Mouse (Mus musculus) hindbrain, embryonic 14.5 days (tissue): ENCODE results near the gene Arhgap19. TPM values are rescaled to one million over a fixed set of nuclear protein-coding genes. Genes with fewer than 3 reads are reported as not detected.
"Not testable (repeated sequence)": the region's sequence is repeated elsewhere in the genome, so short reads cannot be mapped to it uniquely, and the experiment has no call there.

Source experiments
- ATAC-seq: fragments of 200-750 bp; cut with Nextera tagmentation; 2 replicates; pipeline ENCODE4 v1.8.0; 2017; ENCODE audit warnings: moderate number of reproducible peaks, mild to moderate bottlenecking, moderate TSS enrichment, moderate library complexity; ENCODE audit not compliant: low FRiP score
- DNase-seq: peaks from one replicate; pipeline ENCODE4 v3.0.0-alpha.2; 2015; ENCODE audit warnings: low spot score
- H3K27ac ChIP-seq: fragments of 300-500 bp; sonication (generic); 2 replicates; pipeline ENCODE4 v1.5.1; 2014; ENCODE audit warnings: mild to moderate bottlenecking, moderate library complexity
- H3K27me3 ChIP-seq: fragments of 300-500 bp; sonication (generic); 2 replicates; pipeline ENCODE4 v1.6.1; 2014; ENCODE audit warnings: mild to moderate bottlenecking, low read length, mixed read lengths; ENCODE audit not compliant: control insufficient read depth, insufficient read depth
- H3K36me3 ChIP-seq: fragments of 300-500 bp; sonication (generic); replicated peaks from 2 replicates; pipeline ENCODE4 v1.6.1; 2014; ENCODE audit not compliant: control insufficient read depth, insufficient read depth
- H3K4me1 ChIP-seq: fragments of 300-500 bp; sonication (generic); replicated peaks from 2 replicates; pipeline ENCODE4 v1.6.1; 2014; ENCODE audit warnings: antibody characterized with exemption, low read length, mixed read lengths; ENCODE audit not compliant: control insufficient read depth, insufficient read depth
- H3K4me2 ChIP-seq: fragments of 300-500 bp; sonication (generic); replicated peaks from 2 replicates; pipeline ENCODE4 v1.6.1; 2014; ENCODE audit warnings: mild to moderate bottlenecking, moderate library complexity
- H3K4me3 ChIP-seq: fragments of 300-500 bp; sonication (generic); replicated peaks from 2 replicates; pipeline ENCODE4 v1.5.1; 2014; ENCODE audit warnings: mild to moderate bottlenecking, low read length
- H3K9ac ChIP-seq: fragments of 300-500 bp; sonication (generic); 2 replicates; pipeline ENCODE4 v1.6.1; 2014
- H3K9me3 ChIP-seq: fragments of 300-500 bp; sonication (generic); 2 replicates; pipeline ENCODE4 v1.6.1; 2016; ENCODE audit warnings: low read length; ENCODE audit not compliant: control insufficient read depth
- WGBS: fragments of 180-500 bp; shearing (Covaris S2); extraction: QIAGEN DNeasy Blood & Tissue Kit; methylation state at CpG from one replicate; pipeline ENCODE4 v1.1.7; 2014; 5-methylcytosine and 5-hydroxymethylcytosine counted together
- polyA plus RNA-seq: library from polyadenylated mRNA; unstranded; fragments of >200 nt; fragmentation: Nextera tagmentation; extraction: Ambion mirVana; gene quantifications from 2 replicates; pipeline ENCODE4 v1.2.1, GENCODE M21; 2014

The Arhgap19 gene
- 6.7 and 6.8 TPM in 2 replicates for polyA plus RNA-seq

- H3K4me1 ChIP-seq: no peaks in the 10 kb centered on the region; the same call in 1 of the 2 replicates
- H3K4me2 ChIP-seq: peak within 1 kb of the TSS; percentile 79
- ATAC-seq (peak; percentile 100), DNase-seq (peak; percentile 95)
- no peaks in the 10 kb centered on the region for H3K27me3 ChIP-seq
- WGBS: 0% methylated on average over 48 of the region's 48 CpGs
- H3K4me3 ChIP-seq: peak within 1 kb of the TSS; percentile 89
- peak within 1 kb of the TSS; percentile 74 for H3K9ac ChIP-seq
- H3K9me3 ChIP-seq: no peaks in the 10 kb centered on the region
- no peaks in the 10 kb centered on the region for H3K36me3 ChIP-seq
- peak within 1 kb of the TSS; percentile 68 for H3K27ac ChIP-seq
Observed at GRCm38 (mm10) chr19:41801742-41802369, at the start of gene Arhgap19. Arhgap19 (minus strand) TSS chr19:41802047.

- H3K4me3 ChIP-seq: peak overlapping the region; percentile 8
- DNase-seq (peak; percentile 50), ATAC-seq (no peak)
Observed at GRCm38 (mm10) chr19:41850719-41851543, 49.1 kb upstream of the Arhgap19 start.

GRCm38 (mm10) chr19:41850021-41850718 is 48.3 kb upstream of the Arhgap19 start:
- no peaks in the 10 kb centered on the region for H3K27me3 ChIP-seq
- H3K9me3 ChIP-seq: no peaks in the 10 kb centered on the region
- no peaks in the 10 kb centered on the region for H3K36me3 ChIP-seq
- peak overlapping the region; percentile 42 for H3K4me2 ChIP-seq
- DNase-seq (peak; percentile 46), ATAC-seq (no peak)
- 11% methylated on average over 6 of the region's 6 CpGs for WGBS
- H3K27ac ChIP-seq: peak overlapping the region; percentile 93
- peak overlapping the region; percentile 22 for H3K9ac ChIP-seq
- H3K4me3 ChIP-seq: no peak overlapping the region
- H3K4me1 ChIP-seq: peaks cover 35% of the 10 kb centered on the region

More at GRCm38 (mm10) chr19:41850719-41851543, 49.1 kb upstream of the Arhgap19 start:
- Histone ChIP-seq H3K27me3 (no peaks in the 10 kb centered on the region), H3K27ac (peak overlapping the region; percentile 93), H3K9me3 (no peaks in the 10 kb centered on the region), H3K4me2 (peak overlapping the region; percentile 42), H3K36me3 (no peaks in the 10 kb centered on the region), H3K4me1 (peaks cover 27% of the 10 kb centered on the region), H3K9ac (peak overlapping the region; percentile 22)
- WGBS: 15% methylated on average over 14 of the region's 14 CpGs

- Histone ChIP-seq H3K4me3 (peak within 1 kb of the TSS; percentile 84), H3K27me3 (no peaks in the 10 kb centered on the region), H3K27ac (peak within 1 kb of the TSS; percentile 91), H3K4me2 (peak within 1 kb of the TSS; percentile 69), H3K9me3 (no peaks in the 10 kb centered on the region), H3K4me1 (peaks cover 36% of the 10 kb centered on the region), H3K36me3 (no peaks in the 10 kb centered on the region), H3K9ac (peak within 1 kb of the TSS; percentile 67)
- ATAC-seq: peak; percentile 95
- under 1% methylated on average over 72 of the region's 72 CpGs for WGBS
- DNase-seq: peak; percentile 85
Observed at GRCm38 (mm10) chr19:41847992-41848851, 46.4 kb upstream of the Arhgap19 start, which contains the start of gene Frat2. Frat2 (minus strand) TSS chr19:41848132.

GRCm38 (mm10) chr19:41847614-41847991 is 45.8 kb upstream of the Arhgap19 start:
- not testable (repeated sequence) for H3K27me3 ChIP-seq, H3K36me3 ChIP-seq, H3K9me3 ChIP-seq
- DNase-seq (peak; percentile 37), ATAC-seq (peak; percentile 60; the same call in 1 of the 2 replicates)
- Histone ChIP-seq H3K4me1 (peaks cover 36% of the 10 kb centered on the region), H3K27ac (peak overlapping the region; percentile 91), H3K9ac (peak overlapping the region; percentile 67), H3K4me2 (peak overlapping the region; percentile 69), H3K4me3 (peak overlapping the region; percentile 84)
- WGBS: 0% methylated on average over 47 of the region's 53 CpGs

GRCm38 (mm10) chr19:41847091-41847581 is 45.3 kb upstream of the Arhgap19 start:
- ATAC-seq: no peak; the same call in 1 of the 2 replicates
- Histone ChIP-seq H3K4me2 (peak overlapping the region; percentile 69), H3K36me3 (no peaks in the 10 kb centered on the region), H3K4me3 (peak overlapping the region; percentile 84), H3K9me3 (no peaks in the 10 kb centered on the region), H3K9ac (peak overlapping the region; percentile 67), H3K27ac (peak overlapping the region; percentile 91), H3K27me3 (no peaks in the 10 kb centered on the region), H3K4me1 (peaks cover 36% of the 10 kb centered on the region)
- WGBS: under 1% methylated on average over 61 of the region's 64 CpGs
- peak; percentile 30 for DNase-seq

- H3K27me3 ChIP-seq: no peaks in the 10 kb centered on the region
- peak overlapping the region; percentile 67 for H3K9ac ChIP-seq
- 8% methylated on average over 21 of the region's 21 CpGs for WGBS
- H3K27ac ChIP-seq: peak overlapping the region; percentile 91; the same call in 1 of the 2 replicates
- peaks cover 36% of the 10 kb centered on the region for H3K4me1 ChIP-seq
- H3K9me3 ChIP-seq: no peaks in the 10 kb centered on the region
- peak; percentile 35 for DNase-seq
- peak overlapping the region; percentile 69 for H3K4me2 ChIP-seq
- H3K4me3 ChIP-seq: peak overlapping the region; percentile 84
- H3K36me3 ChIP-seq: no peaks in the 10 kb centered on the region
- no peak for ATAC-seq
Observed at GRCm38 (mm10) chr19:41846366-41847090, 44.7 kb upstream of the Arhgap19 start.

GRCm38 (mm10) chr19:41844345-41844744 is 42.5 kb upstream of the Arhgap19 start:
- Histone ChIP-seq H3K4me1 (peaks cover 17% of the 10 kb centered on the region), H3K4me2 (no peak overlapping the region), H3K4me3 (no peak overlapping the region), H3K36me3 (no peaks in the 10 kb centered on the region), H3K27me3 (no peaks in the 10 kb centered on the region), H3K9me3 (no peaks in the 10 kb centered on the region), H3K27ac (no peak overlapping the region), H3K9ac (no peak overlapping the region)
- DNase-seq (no peak), ATAC-seq (no peak)
- WGBS: 79% methylated on average over 6 of the region's 6 CpGs
